Mouse (Mus musculus) CH12.LX (cell line): ENCODE measurements around the gene Neurod2. TPM values are rescaled to one million over a fixed set of nuclear protein-coding genes. Genes with fewer than 3 reads are reported as not detected.

ENCODE experiments used
- DNase-seq: peaks from one replicate; pipeline ENCODE4 v3.0.0-alpha.2; 2013; ENCODE audit errors: extremely low read depth
- H3K27ac ChIP-seq: 2 replicates; pipeline ENCODE4 v1.5.1; 2012; ENCODE audit warnings: low read depth, mild to moderate bottlenecking, control low read depth, moderate library complexity; ENCODE audit not compliant: insufficient read depth
- H3K27me3 ChIP-seq: replicated peaks from 2 replicates; pipeline ENCODE3; 2012; ENCODE audit warnings: inconsistent platforms
- H3K36me3 ChIP-seq, 2 experiments: replicated peaks in 1 of 2; 2 replicates each; pipeline versions ENCODE3 to v1.6.1; 2012; ENCODE audit warnings: inconsistent platforms in 1 of 2, low read length in 1 of 2, mild to moderate bottlenecking in 1 of 2, mixed read lengths in 1 of 2, moderate library complexity in 1 of 2; ENCODE audit not compliant: control insufficient read depth in 1 of 2, insufficient read depth in 1 of 2
- H3K4me1 ChIP-seq, 2 experiments: 2 replicates each; pipeline ENCODE4 v1.6.1; 2012; ENCODE audit warnings: inconsistent platforms in 1 of 2, moderate library complexity in 1 of 2; ENCODE audit not compliant: insufficient read depth in 2 of 2, control insufficient read depth in 1 of 2
- H3K4me2 ChIP-seq: 2 replicates; pipeline ENCODE4 v1.6.1; 2012; ENCODE audit warnings: low read depth, mild to moderate bottlenecking, control low read depth; ENCODE audit not compliant: poor library complexity, insufficient read depth, severe bottlenecking
- H3K4me3 ChIP-seq, 3 experiments: fragments of 150-350 bp in 1 of 3; sonication (generic) in 1 of 3; replicated peaks in 1 of 3; 2 replicates each; pipeline versions ENCODE3 to v1.5.1; 2011 to 2012; ENCODE audit warnings: low read depth in 2 of 3, low read length in 2 of 3, mild to moderate bottlenecking in 2 of 3, moderate library complexity in 2 of 3, control low read depth in 1 of 3, improper control_type of control experiment in 1 of 3, inconsistent platforms in 1 of 3, mixed read lengths in 1 of 3; ENCODE audit not compliant: poor library complexity in 1 of 3
- H3K79me2 ChIP-seq: replicated peaks from 2 replicates; pipeline ENCODE4 v1.6.1; 2012; ENCODE audit warnings: mild to moderate bottlenecking, moderate library complexity; ENCODE audit not compliant: control insufficient read depth, poor library complexity, insufficient read depth, severe bottlenecking; ENCODE audit errors: extremely low read depth
- H3K9ac ChIP-seq: 2 replicates; pipeline ENCODE4 v1.6.1; 2012; ENCODE audit warnings: low read depth, mild to moderate bottlenecking, control low read depth, moderate library complexity; ENCODE audit not compliant: insufficient read depth
- H3K9me3 ChIP-seq: replicated peaks from 2 replicates; pipeline ENCODE3; 2012; ENCODE audit warnings: low read length, inconsistent platforms, mixed read lengths
- BHLHE40 ChIP-seq: IDR thresholded peaks from 2 replicates; pipeline ENCODE4 v1.6.1; 2011; ENCODE audit warnings: mild to moderate bottlenecking, low read depth, low read length, improper control_type of control experiment
- CHD1 ChIP-seq: IDR thresholded peaks from 2 replicates; pipeline ENCODE4 v1.6.1; 2012; ENCODE audit warnings: low read depth, low read length, improper control_type of control experiment, inconsistent platforms
- CHD2 ChIP-seq: IDR thresholded peaks from 2 replicates; pipeline ENCODE4 v1.6.1; 2011; ENCODE audit warnings: low read length, improper control_type of control experiment
- CTCF ChIP-seq, 2 experiments: IDR thresholded peaks in 1 of 2; conservative IDR thresholded peaks in 1 of 2; 2 replicates each; pipeline ENCODE4 v1.5.1; 2011 to 2012; ENCODE audit warnings: low read depth in 2 of 2, low read length in 2 of 2, improper control_type of control experiment in 1 of 2, inconsistent platforms in 1 of 2, mild to moderate bottlenecking in 1 of 2, moderate library complexity in 1 of 2
- ELF1 ChIP-seq: IDR thresholded peaks from 2 replicates; pipeline ENCODE4 v1.6.1; 2014; ENCODE audit warnings: low read depth, mild to moderate bottlenecking, inconsistent platforms, low read length, improper control_type of control experiment
- EP300 ChIP-seq: IDR thresholded peaks from 2 replicates; pipeline ENCODE4 v1.6.1; 2011; ENCODE audit warnings: low read length, improper control_type of control experiment
- HCFC1 ChIP-seq: IDR thresholded peaks from 2 replicates; pipeline ENCODE4 v1.6.1; 2012; ENCODE audit warnings: low read depth, mild to moderate bottlenecking, inconsistent platforms, low read length, improper control_type of control experiment
- IRF4 ChIP-seq: IDR thresholded peaks from 2 replicates; pipeline ENCODE4 v1.6.1; 2014; ENCODE audit warnings: low read depth, mild to moderate bottlenecking, inconsistent platforms, low read length, improper control_type of control experiment
- JUN ChIP-seq: IDR thresholded peaks from 2 replicates; pipeline ENCODE4 v1.6.1; 2011; ENCODE audit warnings: low read depth, mild to moderate bottlenecking, low read length, improper control_type of control experiment, moderate library complexity; ENCODE audit not compliant: insufficient read depth
- KAT2A ChIP-seq: IDR thresholded peaks from 2 replicates; pipeline ENCODE4 v1.6.1; 2012; ENCODE audit warnings: low read length, improper control_type of control experiment, inconsistent platforms; ENCODE audit not compliant: insufficient replicate concordance
- MAFK ChIP-seq: IDR thresholded peaks from 2 replicates; pipeline ENCODE4 v1.6.1; 2011; ENCODE audit warnings: low read length, improper control_type of control experiment; ENCODE audit not compliant: insufficient replicate concordance
- MAX ChIP-seq: IDR thresholded peaks from 2 replicates; pipeline ENCODE4 v1.6.1; 2011; ENCODE audit warnings: low read length, improper control_type of control experiment
- MEF2A ChIP-seq: IDR thresholded peaks from 2 replicates; pipeline ENCODE4 v1.6.1; 2014; ENCODE audit warnings: low read depth, mild to moderate bottlenecking, inconsistent platforms, low read length, improper control_type of control experiment, borderline replicate concordance
- MXI1 ChIP-seq: IDR thresholded peaks from 2 replicates; pipeline ENCODE4 v1.6.1; 2011; ENCODE audit warnings: mild to moderate bottlenecking, low read depth, low read length, improper control_type of control experiment
- MYC ChIP-seq: IDR thresholded peaks from 2 replicates; pipeline ENCODE4 v1.6.1; 2011; ENCODE audit warnings: low read depth, mild to moderate bottlenecking, improper control_type of control experiment, low read length
- NELFE ChIP-seq: IDR thresholded peaks from 2 replicates; pipeline ENCODE4 v1.6.1; 2011; ENCODE audit warnings: low read depth, low read length, improper control_type of control experiment
- PAX5 ChIP-seq: IDR thresholded peaks from 2 replicates; pipeline ENCODE4 v1.6.1; 2012; ENCODE audit warnings: low read length, inconsistent platforms, mixed read lengths
- POLR2AphosphoS2 ChIP-seq: IDR thresholded peaks from 2 replicates; pipeline ENCODE4 v1.6.1; 2011; ENCODE audit warnings: low read depth, low read length, improper control_type of control experiment
- RAD21 ChIP-seq: IDR thresholded peaks from 2 replicates; pipeline ENCODE4 v1.6.1; 2011; ENCODE audit warnings: low read depth, mild to moderate bottlenecking, low read length, improper control_type of control experiment, moderate library complexity
- RCOR1 ChIP-seq: conservative IDR thresholded peaks from 2 replicates; pipeline ENCODE4 v1.6.1; 2012; ENCODE audit warnings: low read depth, mild to moderate bottlenecking, inconsistent platforms, low read length, improper control_type of control experiment
- SIN3A ChIP-seq: IDR thresholded peaks from 2 replicates; pipeline ENCODE4 v1.6.1; 2012; ENCODE audit warnings: low read length, improper control_type of control experiment, inconsistent platforms
- TBP ChIP-seq: conservative IDR thresholded peaks from 2 replicates; pipeline ENCODE4 v1.6.1; 2011; ENCODE audit warnings: low read depth, low read length, improper control_type of control experiment
- TCF12 ChIP-seq: IDR thresholded peaks from 2 replicates; pipeline ENCODE4 v1.6.1; 2014; ENCODE audit warnings: low read depth, mild to moderate bottlenecking, inconsistent platforms, low read length, improper control_type of control experiment
- UBTF ChIP-seq: IDR thresholded peaks from 2 replicates; pipeline ENCODE4 v1.6.1; 2012; ENCODE audit warnings: low read depth, mild to moderate bottlenecking, inconsistent platforms, low read length, improper control_type of control experiment, moderate library complexity
- USF1 ChIP-seq: IDR thresholded peaks from 2 replicates; pipeline ENCODE4 v1.6.1; 2014; ENCODE audit warnings: low read depth, mild to moderate bottlenecking, inconsistent platforms, low read length, improper control_type of control experiment
- USF2 ChIP-seq: conservative IDR thresholded peaks from 2 replicates; pipeline ENCODE4 v1.6.1; 2011; ENCODE audit warnings: low read depth, low read length, improper control_type of control experiment
- ZC3H11A ChIP-seq: IDR thresholded peaks from 2 replicates; pipeline ENCODE4 v1.6.1; 2012; ENCODE audit warnings: low read depth, mild to moderate bottlenecking, inconsistent platforms, low read length, improper control_type of control experiment
- ZKSCAN1 ChIP-seq: IDR thresholded peaks from 2 replicates; pipeline ENCODE4 v1.6.1; 2012; ENCODE audit warnings: low read depth, inconsistent platforms, low read length, improper control_type of control experiment, borderline replicate concordance
- ZMIZ1 ChIP-seq: IDR thresholded peaks from 2 replicates; pipeline ENCODE4 v1.6.1; 2012; ENCODE audit warnings: low read depth, mild to moderate bottlenecking, inconsistent platforms, low read length, improper control_type of control experiment
- ZNF384 ChIP-seq: IDR thresholded peaks from 2 replicates; pipeline ENCODE4 v1.6.1; 2012; ENCODE audit warnings: low read depth, low read length, improper control_type of control experiment, inconsistent platforms
- dilution Hi-C: fragments of 300-500 bp; cut with MboI; formaldehyde crosslinking; loops from 2 replicates; pipeline ENCODE4 v1.14.3; 2020; ENCODE audit warnings: low sequenced_read_pairs; ENCODE audit not compliant: extremely low pct_unique_long_range_greater_than_20kb, extremely low pct_ligation_motif_present
- in situ Hi-C: fragments of 300-500 bp; cut with MboI; formaldehyde crosslinking; loops from 3 replicates; pipeline ENCODE4 v1.14.3; 2019; ENCODE audit warnings: low sequenced_read_pairs, low pct_ligation_motif_present, low pct_unique_long_range_greater_than_20kb, mixed read lengths
- polyA plus RNA-seq: library from polyadenylated mRNA; unstranded; fragments of >175 nt; gene quantifications from 2 replicates; pipeline ENCODE4 v1.2.1, GENCODE M21; 2012; ENCODE audit warnings: low read depth; ENCODE audit not compliant: insufficient read length
- total RNA-seq, 2 experiments: library from RNA; depleted of rRNA; stranded (reverse); fragments of 300-350 nt in 1 of 2; fragments of >200 nt in 1 of 2; gene quantifications; 2 replicates each; pipeline ENCODE4 v1.2.3; 2012 to 2014

Gene Neurod2
- total and polyA plus RNA-seq, 3 experiments: not detected

GRCm38 (mm10) chr11:98322159-98322558 is 7.3 kb downstream of the Neurod2 start:
- TF ChIP-seq MYC (no peak), TBP (no peak), CHD2 (no peak), POLR2AphosphoS2 (no peak), ZKSCAN1 (no peak), RCOR1 (no peak), MAX (no peak), ZNF384 (no peak), MAFK (no peak), ELF1 (no peak), USF2 (no peak), JUN (no peak), TCF12 (no peak), RAD21 (no peak), ZC3H11A (no peak), UBTF (no peak), CTCF (conservative IDR thresholded peaks at IDR 0.05 in 1 of 2, IDR thresholded peaks at IDR 0.05 in 1 of 2; ENCODE audit: low read depth in 2 of 2, low read length in 2 of 2) (no peak), HCFC1 (no peak), USF1 (no peak)
- TF ChIP-seq, all 38 proteins: peak for 0
- H3K4me3 ChIP-seq: no peak overlapping the region
- H3K27me3 ChIP-seq: peaks cover 94% of the 10 kb centered on the region
- H3K4me2 ChIP-seq: no peak overlapping the region
- H3K9ac ChIP-seq: no peak overlapping the region
- H3K79me2 ChIP-seq: no peaks in the 10 kb centered on the region
- H3K36me3 ChIP-seq: no peaks in the 10 kb centered on the region
- dilution Hi-C loops (no loop called here), in situ Hi-C loops (no loop called here)
- H3K4me1 ChIP-seq: peaks cover 0 to 3% of the 10 kb centered on the region in 2 experiments; a peak in 1 of 4 replicates
- H3K27ac ChIP-seq: no peak overlapping the region
- H3K9me3 ChIP-seq: peaks cover 2% of the 10 kb centered on the region
- no peak for DNase-seq

DNA sequence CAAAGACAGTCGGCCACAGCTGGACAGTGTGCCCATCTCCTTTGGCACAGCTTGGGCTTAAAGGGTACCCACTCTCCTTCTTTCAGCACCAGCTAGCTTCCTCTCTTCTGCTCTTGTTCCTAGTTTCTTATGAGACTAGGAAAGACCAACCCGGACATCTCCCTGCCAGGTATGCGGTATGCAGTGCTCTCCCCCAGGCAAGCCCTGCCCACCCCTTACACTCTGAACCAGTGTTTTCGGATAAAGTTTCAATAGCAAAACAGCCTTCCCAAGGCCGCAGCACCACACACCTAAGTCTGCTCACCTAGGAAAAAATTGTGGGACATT is 7.8 kb downstream of the Neurod2 start:
- DNase-seq: no peak
- TF ChIP-seq USF2 (no peak), MEF2A (no peak), ZMIZ1 (no peak), SIN3A (no peak), MXI1 (no peak), CTCF (conservative IDR thresholded peaks at IDR 0.05 in 1 of 2, IDR thresholded peaks at IDR 0.05 in 1 of 2; ENCODE audit: low read depth in 2 of 2, low read length in 2 of 2) (no peak), IRF4 (no peak), PAX5 (no peak), EP300 (no peak), NELFE (no peak), RAD21 (no peak), BHLHE40 (no peak), KAT2A (no peak), CHD1 (no peak)
- Histone ChIP-seq H3K4me2 (no peak overlapping the region), H3K9me3 (no peaks in the 10 kb centered on the region), H3K9ac (no peak overlapping the region), H3K27me3 (peaks cover 94% of the 10 kb centered on the region), H3K4me1 (peaks cover 0 to under 1% of the 10 kb centered on the region in 2 experiments; a peak in 1 of 4 replicates), H3K27ac (no peak overlapping the region), H3K79me2 (no peaks in the 10 kb centered on the region), H3K4me3 (no peak overlapping the region), H3K36me3 (no peaks in the 10 kb centered on the region)
- dilution Hi-C loops (no loop called here), in situ Hi-C loops (no loop called here)
